Mouse (Mus musculus) lung, postnatal 14 days (tissue): ENCODE measurements around the gene Tnfsf10.

Experiments used
- DNase-seq: peaks from one replicate; pipeline ENCODE4 v3.0.0; 2021

The Tnfsf10 gene

DNA sequence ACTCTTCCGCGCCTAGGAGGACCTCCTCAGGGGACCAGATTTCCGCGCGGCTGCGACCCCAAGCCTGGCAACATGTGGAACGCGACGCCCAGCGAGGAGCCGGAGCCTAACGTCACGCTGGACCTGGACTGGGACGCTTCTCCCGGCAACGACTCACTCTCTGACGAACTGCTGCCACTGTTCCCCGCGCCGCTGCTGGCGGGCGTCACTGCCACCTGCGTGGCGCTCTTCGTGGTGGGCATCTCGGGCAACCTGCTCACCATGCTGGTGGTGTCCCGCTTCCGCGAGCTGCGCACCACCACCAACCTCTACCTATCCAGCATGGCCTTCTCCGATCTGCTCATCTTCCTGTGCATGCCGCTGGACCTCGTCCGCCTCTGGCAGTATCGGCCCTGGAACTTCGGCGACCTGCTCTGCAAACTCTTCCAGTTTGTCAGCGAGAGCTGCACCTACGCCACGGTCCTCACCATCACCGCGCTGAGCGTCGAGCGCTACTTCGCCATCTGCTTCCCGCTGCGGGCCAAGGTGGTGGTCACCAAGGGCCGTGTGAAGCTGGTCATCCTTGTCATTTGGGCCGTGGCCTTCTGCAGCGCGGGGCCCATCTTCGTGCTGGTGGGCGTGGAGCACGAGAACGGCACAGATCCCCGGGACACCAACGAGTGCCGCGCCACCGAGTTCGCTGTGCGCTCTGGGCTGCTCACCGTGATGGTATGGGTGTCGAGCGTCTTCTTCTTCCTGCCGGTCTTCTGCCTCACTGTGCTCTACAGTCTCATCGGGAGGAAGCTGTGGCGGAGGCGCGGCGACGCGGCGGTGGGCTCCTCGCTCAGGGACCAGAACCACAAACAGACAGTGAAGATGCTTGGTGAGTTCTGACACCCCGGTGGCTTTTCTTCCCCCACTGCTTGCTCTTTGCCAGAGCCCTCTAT, 55.2 kb downstream of the Tnfsf10 start:
- DNase-seq: no peak

- no peak for DNase-seq
These were observed 57.6 kb downstream of the Tnfsf10 start for GRCm38 (mm10) chr3:27374396-27374795.

- DNase-seq: no peak
These were observed 61.1 kb downstream of the Tnfsf10 start for GRCm38 (mm10) chr3:27377935-27378334.

GRCm38 (mm10) chr3:27384836-27385235, 68.0 kb downstream of the Tnfsf10 start:
- no peak for DNase-seq

- no peak for DNase-seq
These were observed 73.1 kb downstream of the Tnfsf10 start for GRCm38 (mm10) chr3:27389923-27390322.
